Mouse (Mus musculus): Measurements from ENCODE around the gene Hoxc12. TPM values are rescaled to one million over a fixed set of nuclear protein-coding genes. Genes with fewer than 3 reads are reported as not detected.

The Hoxc12 gene
- polyA plus RNA-seq, 1 experiment from 2014 or later, result 2.8 TPM

GRCm38 (mm10) chr15:102939256-102940155 is 2.9 kb downstream of the Hoxc12 start:
- 0 out of 2 replicates have a peak overlapping the region, but pooled peaks have one; percentile 23 for H3K27ac ChIP-seq
- peak overlapping the region; percentile 49 for H3K4me2 ChIP-seq

GRCm38 (mm10) chr15:102942739-102943467 is 6.3 kb downstream of the Hoxc12 start:
- H3K4me1 ChIP-seq (replicated peaks), result peaks cover 17% of the 10 kb centered on the region
- peak overlapping the region; percentile 70 for H3K9ac ChIP-seq (replicated peaks)
- peak overlapping the region; percentile 41 for H3K4me3 ChIP-seq (replicated peaks)
- peak overlapping the region; percentile 59 for H3K4me2 ChIP-seq
- ATAC-seq (ENCODE audit: insufficient number of reproducible peaks, insufficient read depth, low FRiP score, low TSS enrichment, low read depth), result no peak
- no peaks in the 10 kb centered on the region for H3K9me3 ChIP-seq
- H3K27ac ChIP-seq, result peak overlapping the region; percentile 31; the same call in 1 of the 2 replicates
- no peaks in the 10 kb centered on the region for H3K36me3 ChIP-seq
- H3K27me3 ChIP-seq, result peaks cover 90% of the 10 kb centered on the region
- WGBS, result 1% methylated on average over 46 of the region's 53 CpGs

More at GRCm38 (mm10) chr15:102939256-102940155, 2.9 kb downstream of the Hoxc12 start:
- no peaks in the 10 kb centered on the region for H3K36me3 ChIP-seq
- 1% methylated on average over 34 of the region's 34 CpGs for WGBS
- H3K9me3 ChIP-seq, result no peaks in the 10 kb centered on the region
- peaks cover 29% of the 10 kb centered on the region for H3K4me1 ChIP-seq (replicated peaks)
- peak overlapping the region; percentile 24 for H3K4me3 ChIP-seq (replicated peaks)
- H3K27me3 ChIP-seq, result peaks cover 91% of the 10 kb centered on the region
- peak overlapping the region; percentile 37; the same call in 1 of the 2 replicates for H3K9ac ChIP-seq (replicated peaks)
- ATAC-seq (ENCODE audit: insufficient number of reproducible peaks, insufficient read depth, low FRiP score, low TSS enrichment, low read depth), result no peak

- ATAC-seq (ENCODE audit: insufficient number of reproducible peaks, insufficient read depth, low FRiP score, low TSS enrichment, low read depth), result no peak
- Histone ChIP-seq H3K27me3 (peaks cover 90% of the 10 kb centered on the region), H3K9me3 (no peaks in the 10 kb centered on the region), H3K27ac (peak overlapping the region; percentile 31; the same call in 1 of the 2 replicates), H3K9ac (replicated peaks) (peak overlapping the region; percentile 70), H3K4me1 (replicated peaks) (peaks cover 17% of the 10 kb centered on the region), H3K4me2 (peak overlapping the region; percentile 59), H3K36me3 (no peaks in the 10 kb centered on the region), H3K4me3 (replicated peaks) (peak overlapping the region; percentile 41)
- WGBS, result 4% methylated on average over 5 of the region's 5 CpGs
These were observed 6.9 kb downstream of the Hoxc12 start for GRCm38 (mm10) chr15:102943468-102943813.

- Histone ChIP-seq H3K9ac (replicated peaks) (peak overlapping the region; percentile 19; the same call in 1 of the 2 replicates), H3K4me3 (replicated peaks) (peak overlapping the region; percentile 11; the same call in 1 of the 2 replicates), H3K4me2 (peak overlapping the region; percentile 51), H3K9me3 (no peaks in the 10 kb centered on the region), H3K27me3 (peaks cover 89% of the 10 kb centered on the region), H3K36me3 (no peaks in the 10 kb centered on the region), H3K27ac (no peak overlapping the region), H3K4me1 (replicated peaks) (peaks cover 12% of the 10 kb centered on the region)
- WGBS, result 8% methylated on average over 22 of the region's 22 CpGs
- no peak for ATAC-seq (ENCODE audit: insufficient number of reproducible peaks, insufficient read depth, low FRiP score, low TSS enrichment, low read depth)
These were observed 8.9 kb downstream of the Hoxc12 start for GRCm38 (mm10) chr15:102945185-102946077.

- Histone ChIP-seq H3K4me1 (replicated peaks) (peaks cover 26% of the 10 kb centered on the region), H3K36me3 (no peaks in the 10 kb centered on the region), H3K27me3 (peaks cover 89% of the 10 kb centered on the region), H3K4me3 (replicated peaks) (peak overlapping the region; percentile 30), H3K9me3 (no peaks in the 10 kb centered on the region), H3K9ac (replicated peaks) (peak overlapping the region; percentile 48; the same call in 1 of the 2 replicates), H3K4me2 (peak overlapping the region; percentile 51), H3K27ac (peak overlapping the region; percentile 75)
- no peak for ATAC-seq (ENCODE audit: insufficient number of reproducible peaks, insufficient read depth, low FRiP score, low TSS enrichment, low read depth)
- WGBS, result 2% methylated on average over 9 of the region's 9 CpGs
These were observed 10.7 kb downstream of the Hoxc12 start for GRCm38 (mm10) chr15:102947276-102947675.

GRCm38 (mm10) chr15:102948842-102949241 is 12.3 kb downstream of the Hoxc12 start:
- H3K27ac ChIP-seq, result peak overlapping the region; percentile 86
- H3K27me3 ChIP-seq, result peaks cover 88% of the 10 kb centered on the region
- peaks cover 23% of the 10 kb centered on the region for H3K4me1 ChIP-seq (replicated peaks)
- peak overlapping the region; percentile 51 for H3K4me2 ChIP-seq
- peak overlapping the region; percentile 30 for H3K4me3 ChIP-seq (replicated peaks)
- ATAC-seq (ENCODE audit: insufficient number of reproducible peaks, insufficient read depth, low FRiP score, low TSS enrichment, low read depth), result no peak
- H3K9ac ChIP-seq (replicated peaks), result 0 out of 2 replicates have a peak overlapping the region, but pooled peaks have one; percentile 27
- H3K9me3 ChIP-seq, result no peaks in the 10 kb centered on the region
- 10% methylated on average over 2 of the region's 2 CpGs for WGBS
- H3K36me3 ChIP-seq, result no peaks in the 10 kb centered on the region

GRCm38 (mm10) chr15:102949696-102950095 is 13.1 kb downstream of the Hoxc12 start:
- H3K9ac ChIP-seq (replicated peaks), result peak overlapping the region; percentile 57
- 0 out of 2 replicates have a peak, but pooled peaks have one; percentile 16 for ATAC-seq (ENCODE audit: insufficient number of reproducible peaks, insufficient read depth, low FRiP score, low TSS enrichment, low read depth)
- WGBS, result 2% methylated on average over 20 of the region's 20 CpGs
- peak overlapping the region; percentile 86 for H3K27ac ChIP-seq
- H3K4me3 ChIP-seq (replicated peaks), result peak overlapping the region; percentile 27
- H3K36me3 ChIP-seq, result no peaks in the 10 kb centered on the region
- H3K4me1 ChIP-seq (replicated peaks), result peaks cover 29% of the 10 kb centered on the region
- no peaks in the 10 kb centered on the region for H3K9me3 ChIP-seq
- peaks cover 94% of the 10 kb centered on the region for H3K27me3 ChIP-seq
- H3K4me2 ChIP-seq, result peak overlapping the region; percentile 51

GRCm38 (mm10) chr15:102950877-102951276 is 14.3 kb downstream of the Hoxc12 start:
- 7% methylated on average over 2 of the region's 2 CpGs for WGBS
- H3K36me3 ChIP-seq, result no peaks in the 10 kb centered on the region
- no peak for ATAC-seq (ENCODE audit: insufficient number of reproducible peaks, insufficient read depth, low FRiP score, low TSS enrichment, low read depth)
- peak overlapping the region; percentile 79 for H3K27ac ChIP-seq
- peaks cover 95% of the 10 kb centered on the region for H3K27me3 ChIP-seq
- peak overlapping the region; percentile 51 for H3K4me2 ChIP-seq
- peak overlapping the region; percentile 27 for H3K4me3 ChIP-seq (replicated peaks)
- H3K9ac ChIP-seq (replicated peaks), result peak overlapping the region; percentile 57
- H3K4me1 ChIP-seq (replicated peaks), result peaks cover 37% of the 10 kb centered on the region
- H3K9me3 ChIP-seq, result no peaks in the 10 kb centered on the region

- Histone ChIP-seq H3K36me3 (no peaks in the 10 kb centered on the region), H3K4me1 (replicated peaks) (peaks cover 62% of the 10 kb centered on the region), H3K4me3 (replicated peaks) (peak overlapping the region; percentile 55), H3K27me3 (peaks cover 95% of the 10 kb centered on the region), H3K9ac (replicated peaks) (peak overlapping the region; percentile 81; the same call in 1 of the 2 replicates), H3K9me3 (no peaks in the 10 kb centered on the region), H3K27ac (peak overlapping the region; percentile 89), H3K4me2 (peak overlapping the region; percentile 60)
- no peak for ATAC-seq (ENCODE audit: insufficient number of reproducible peaks, insufficient read depth, low FRiP score, low TSS enrichment, low read depth)
- under 1% methylated on average over 6 of the region's 6 CpGs for WGBS
These were observed 17.0 kb downstream of the Hoxc12 start for GRCm38 (mm10) chr15:102953561-102953960.

All from limb, embryonic 12.5 days (tissue).